Mouse (Mus musculus) heart, embryonic 12.5 days (tissue): Measurements from ENCODE around the gene Exoc3l2. TPM values are rescaled to one million over a fixed set of nuclear protein-coding genes. Genes with fewer than 3 reads are reported as not detected.
"Not testable (repeated sequence)": the region's sequence is repeated elsewhere in the genome, so short reads cannot be mapped to it uniquely, and the experiment has no call there.

Experiments used
- ATAC-seq: fragments of 200-750 bp; cut with Nextera tagmentation; 2 replicates; pipeline ENCODE4 v1.8.0; 2017; ENCODE audit warnings: moderate TSS enrichment, moderate library complexity; ENCODE audit not compliant: insufficient number of reproducible peaks, low FRiP score
- H3K27ac ChIP-seq: fragments of 300-500 bp; sonication (generic); 2 replicates; pipeline ENCODE4 v1.5.1; 2016; ENCODE audit warnings: mild to moderate bottlenecking, moderate library complexity; ENCODE audit not compliant: poor library complexity, severe bottlenecking
- H3K27me3 ChIP-seq: fragments of 300-500 bp; sonication (generic); replicated peaks from 2 replicates; pipeline ENCODE4 v1.6.1; 2016; ENCODE audit warnings: mild to moderate bottlenecking, moderate library complexity
- H3K36me3 ChIP-seq: fragments of 300-500 bp; sonication (generic); 2 replicates; pipeline ENCODE4 v1.6.1; 2016; ENCODE audit warnings: mild to moderate bottlenecking, moderate library complexity
- H3K4me1 ChIP-seq: fragments of 300-500 bp; sonication (generic); replicated peaks from 2 replicates; pipeline ENCODE4 v1.6.1; 2016; ENCODE audit warnings: mild to moderate bottlenecking
- H3K4me2 ChIP-seq: fragments of 300-500 bp; sonication (generic); 2 replicates; pipeline ENCODE4 v1.6.1; 2016; ENCODE audit warnings: mild to moderate bottlenecking, moderate library complexity
- H3K4me3 ChIP-seq: fragments of 300-500 bp; sonication (generic); 2 replicates; pipeline ENCODE4 v1.5.1; 2016; ENCODE audit warnings: mild to moderate bottlenecking
- H3K9ac ChIP-seq: fragments of 300-500 bp; sonication (generic); 2 replicates; pipeline ENCODE4 v1.6.1; 2016; ENCODE audit warnings: mild to moderate bottlenecking, moderate library complexity
- H3K9me3 ChIP-seq: fragments of 300-500 bp; sonication (generic); replicated peaks from 2 replicates; pipeline ENCODE4 v1.6.1; 2016; ENCODE audit warnings: mild to moderate bottlenecking, moderate library complexity
- WGBS: fragments of 180-500 bp; shearing (Covaris S2); methylation state at CpG from one replicate; pipeline ENCODE4 v1.1.7; 2016; 5-methylcytosine and 5-hydroxymethylcytosine counted together
- polyA plus RNA-seq: library from polyadenylated mRNA; unstranded; fragments of >200 nt; fragmentation: Nextera tagmentation; extraction: Ambion mirVana; gene quantifications from 2 replicates; pipeline ENCODE4 v1.2.1, GENCODE M21; 2016

The Exoc3l2 gene
- polyA plus RNA-seq, 1 experiment from 2014 or later: 3.1 TPM

GRCm38 (mm10) chr7:19506969-19507611, 44.0 kb downstream of the Exoc3l2 start:
- H3K4me1 ChIP-seq: peaks cover 26% of the 10 kb centered on the region
- H3K4me3 ChIP-seq: peak overlapping the region; percentile 95
- no peaks in the 10 kb centered on the region for H3K27me3 ChIP-seq
- H3K9ac ChIP-seq: peak overlapping the region; percentile 83
- 1% methylated on average over 66 of the region's 71 CpGs for WGBS
- no peaks in the 10 kb centered on the region for H3K36me3 ChIP-seq
- H3K4me2 ChIP-seq: peak overlapping the region; percentile 97
- no peaks in the 10 kb centered on the region for H3K9me3 ChIP-seq
- H3K27ac ChIP-seq: no peak overlapping the region; the same call in 1 of the 2 replicates
- ATAC-seq: no peak

GRCm38 (mm10) chr7:19507612-19507981, 44.5 kb downstream of the Exoc3l2 start:
- Histone ChIP-seq H3K27me3 (no peaks in the 10 kb centered on the region), H3K4me3 (peak overlapping the region; percentile 95), H3K36me3 (no peaks in the 10 kb centered on the region), H3K27ac (peak overlapping the region; percentile 86), H3K4me2 (peak overlapping the region; percentile 97), H3K9ac (peak overlapping the region; percentile 83), H3K4me1 (peaks cover 26% of the 10 kb centered on the region), H3K9me3 (no peaks in the 10 kb centered on the region)
- 3% methylated on average over 18 of the region's 18 CpGs for WGBS
- ATAC-seq: no peak

DNA sequence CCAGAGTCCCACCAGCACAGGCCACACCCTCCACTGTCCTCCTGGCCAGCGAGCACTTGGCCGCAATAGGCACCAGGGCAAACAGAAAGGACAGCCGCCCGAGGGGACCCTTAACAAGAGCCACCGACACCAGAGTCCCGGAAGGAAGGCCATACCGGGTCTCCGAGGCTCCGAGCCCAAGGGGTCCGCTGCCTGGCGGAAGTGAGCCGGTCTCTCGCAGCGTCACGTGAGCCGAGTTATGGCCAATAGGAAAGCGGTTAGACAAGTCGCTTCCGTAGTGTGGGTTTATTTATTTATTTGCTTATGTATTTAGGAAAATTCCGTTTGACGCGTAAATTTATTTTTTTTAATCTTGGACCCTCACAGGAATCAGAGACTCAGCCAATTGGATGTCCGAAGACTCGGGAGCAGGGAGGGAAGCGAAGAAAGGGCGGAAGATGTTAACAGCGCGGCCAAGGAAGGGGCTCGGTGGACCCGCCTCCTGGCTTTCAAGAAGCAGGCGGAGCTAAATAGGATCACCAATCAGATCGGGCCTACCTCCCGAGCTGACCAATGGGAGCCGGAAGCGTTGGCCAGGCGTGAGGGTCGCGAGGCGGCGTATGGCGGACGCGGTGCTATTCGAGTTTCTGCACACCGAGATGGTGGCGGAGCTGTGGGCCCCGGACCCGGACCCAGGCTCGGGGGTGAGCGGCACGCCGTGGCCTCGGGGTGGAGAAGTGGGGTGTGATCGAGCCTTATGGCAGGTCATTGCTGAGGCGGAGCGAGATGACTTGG, 45.2 kb downstream of the Exoc3l2 start, which contains the start of the genes Bloc1s3 and Trappc6a:
Bloc1s3 (minus strand) TSS at position 218 of the 774 bp plus-strand sequence.
Trappc6a (plus strand) TSS at position 246 of the 774 bp plus-strand sequence.
- H3K4me2 ChIP-seq: peak within 1 kb of the TSS; percentile 97
- no peaks in the 10 kb centered on the region for H3K36me3 ChIP-seq
- peak within 1 kb of the TSS; percentile 95 for H3K4me3 ChIP-seq
- under 1% methylated on average over 56 of the region's 56 CpGs for WGBS
- peak; percentile 95 for ATAC-seq
- no peaks in the 10 kb centered on the region for H3K27me3 ChIP-seq
- peak within 1 kb of the TSS; percentile 86 for H3K27ac ChIP-seq
- no peaks in the 10 kb centered on the region for H3K9me3 ChIP-seq
- H3K9ac ChIP-seq: peak within 1 kb of the TSS; percentile 95
- H3K4me1 ChIP-seq: peaks cover 26% of the 10 kb centered on the region

- Histone ChIP-seq H3K27me3 (no peaks in the 10 kb centered on the region), H3K4me3 (peak overlapping the region; percentile 95), H3K27ac (peak overlapping the region; percentile 83), H3K36me3 (no peaks in the 10 kb centered on the region), H3K4me2 (peak overlapping the region; percentile 97), H3K9me3 (no peaks in the 10 kb centered on the region), H3K4me1 (peaks cover 26% of the 10 kb centered on the region), H3K9ac (peak overlapping the region; percentile 95)
- no peak for ATAC-seq
- 2% methylated on average over 15 of the region's 15 CpGs for WGBS
Measured at GRCm38 (mm10) chr7:19508924-19509568, 45.9 kb downstream of the Exoc3l2 start.

DNA sequence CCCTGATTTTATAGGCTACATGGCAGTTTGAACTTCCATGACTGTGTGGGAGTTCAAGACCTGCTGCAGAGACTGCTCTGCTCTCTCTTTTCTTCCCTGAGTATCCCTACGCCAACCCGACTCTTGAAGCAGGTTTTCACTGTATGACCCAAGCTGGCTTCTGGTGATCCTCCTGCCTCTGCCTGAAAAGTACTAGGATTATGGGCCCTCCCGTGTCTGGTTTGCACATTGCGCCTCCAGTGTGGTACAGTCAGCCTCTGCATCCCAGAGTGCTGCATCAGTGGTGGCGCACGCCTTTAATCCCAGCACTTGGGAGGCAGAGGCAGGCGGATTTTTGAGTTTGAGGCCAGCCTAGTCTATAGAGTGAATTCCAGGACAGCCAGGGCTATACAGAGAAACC, 46.7 kb downstream of the Exoc3l2 start:
- Histone ChIP-seq H3K4me1 (peaks cover 26% of the 10 kb centered on the region), H3K9me3 (no peaks in the 10 kb centered on the region), H3K4me3 (peak overlapping the region; percentile 95), H3K27me3 (0 out of 2 replicates have a peak, but pooled peaks cover 4% of the 10 kb centered on the region), H3K36me3 (no peaks in the 10 kb centered on the region), H3K4me2 (peak overlapping the region; percentile 97), H3K9ac (peak overlapping the region; percentile 95; the same call in 1 of the 2 replicates), H3K27ac (peak overlapping the region; percentile 83)
- 90% methylated on average over 7 of the region's 7 CpGs for WGBS
- no peak for ATAC-seq

GRCm38 (mm10) chr7:19511934-19512333, 48.8 kb downstream of the Exoc3l2 start:
- H3K27ac ChIP-seq, H3K4me2 ChIP-seq, H3K9me3 ChIP-seq, H3K4me3 ChIP-seq, H3K36me3 ChIP-seq, ATAC-seq, H3K9ac ChIP-seq: not testable (repeated sequence)
- peaks cover 25% of the 10 kb centered on the region for H3K27me3 ChIP-seq
- H3K4me1 ChIP-seq: peaks cover 19% of the 10 kb centered on the region
- WGBS: 90% methylated on average over 6 of the region's 7 CpGs

DNA sequence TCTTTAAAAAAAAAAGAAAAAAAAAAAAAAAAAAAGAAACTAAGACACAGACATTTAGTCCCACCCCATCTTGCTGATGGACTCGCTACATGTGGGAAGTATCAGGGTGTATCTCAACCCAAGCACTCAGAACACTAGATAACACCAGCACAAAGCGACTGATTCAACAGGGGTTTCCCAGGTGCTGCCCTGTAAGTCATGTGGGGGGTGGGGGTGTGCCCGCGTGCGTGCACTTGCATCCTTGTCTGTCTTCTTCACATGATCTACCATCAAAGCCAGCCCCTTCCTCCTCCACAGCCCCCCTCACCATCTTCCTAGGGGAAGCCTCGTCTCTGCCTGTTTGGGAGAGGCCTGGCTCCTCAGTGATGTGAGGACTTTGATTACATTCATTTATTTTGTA, 49.2 kb downstream of the Exoc3l2 start:
- no peaks in the 10 kb centered on the region for H3K36me3 ChIP-seq
- H3K4me3 ChIP-seq: no peak overlapping the region
- no peak overlapping the region for H3K9ac ChIP-seq
- ATAC-seq: no peak
- H3K27ac ChIP-seq: no peak overlapping the region
- WGBS: 76% methylated on average over 6 of the region's 6 CpGs
- H3K9me3 ChIP-seq: no peaks in the 10 kb centered on the region
- peaks cover 15% of the 10 kb centered on the region for H3K4me1 ChIP-seq
- peaks cover 30% of the 10 kb centered on the region for H3K27me3 ChIP-seq
- H3K4me2 ChIP-seq: no peak overlapping the region

DNA sequence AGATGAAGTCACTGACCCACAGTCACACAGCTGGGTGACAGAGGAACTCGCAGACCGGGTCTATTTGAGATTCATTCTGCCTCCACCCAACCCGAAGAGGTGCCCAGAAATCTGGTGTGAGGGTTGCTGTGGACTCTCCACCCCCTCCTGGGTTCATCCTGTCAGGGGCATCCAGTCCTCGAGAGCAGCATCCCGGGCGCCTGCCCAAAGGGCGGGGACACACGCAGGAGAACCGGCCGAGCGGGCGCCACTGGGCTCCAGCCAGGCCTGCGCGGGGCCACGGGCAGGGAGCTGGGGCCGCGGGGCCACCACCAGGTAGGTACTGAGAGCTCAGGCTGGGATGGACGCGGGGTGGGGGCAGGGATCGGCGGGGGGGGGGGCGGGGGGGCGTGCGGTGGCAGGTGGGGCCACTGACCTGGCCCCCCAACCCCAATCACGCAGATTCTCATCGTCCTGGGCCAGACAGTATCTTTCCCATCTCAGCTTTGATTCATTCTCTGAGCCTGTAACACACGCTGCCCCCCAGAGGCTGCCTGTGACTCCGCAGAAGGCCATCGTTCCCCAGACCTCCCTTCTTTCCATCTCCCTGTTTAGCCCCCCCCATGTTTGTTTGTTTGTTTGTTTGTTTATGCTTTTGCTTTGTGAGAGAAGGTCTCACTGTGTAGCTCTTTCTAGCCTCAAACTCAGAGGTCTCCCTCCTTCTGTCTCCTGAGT, 54.7 kb downstream of the Exoc3l2 start, which contains the start of gene Nkpd1:
Nkpd1 (plus strand) TSS at position 187 of the 714 bp plus-strand sequence.
- Histone ChIP-seq H3K27me3 (peaks cover 84% of the 10 kb centered on the region), H3K9ac (peak within 1 kb of the TSS; percentile 23; the same call in 1 of the 2 replicates), H3K9me3 (no peaks in the 10 kb centered on the region), H3K4me3 (peak within 1 kb of the TSS; percentile 10; the same call in 1 of the 2 replicates), H3K4me2 (peak within 1 kb of the TSS; percentile 58), H3K36me3 (no peaks in the 10 kb centered on the region), H3K4me1 (peaks cover 17% of the 10 kb centered on the region), H3K27ac (no peak within 1 kb of the TSS)
- no peak for ATAC-seq
- 3% methylated on average over 29 of the region's 29 CpGs for WGBS

DNA sequence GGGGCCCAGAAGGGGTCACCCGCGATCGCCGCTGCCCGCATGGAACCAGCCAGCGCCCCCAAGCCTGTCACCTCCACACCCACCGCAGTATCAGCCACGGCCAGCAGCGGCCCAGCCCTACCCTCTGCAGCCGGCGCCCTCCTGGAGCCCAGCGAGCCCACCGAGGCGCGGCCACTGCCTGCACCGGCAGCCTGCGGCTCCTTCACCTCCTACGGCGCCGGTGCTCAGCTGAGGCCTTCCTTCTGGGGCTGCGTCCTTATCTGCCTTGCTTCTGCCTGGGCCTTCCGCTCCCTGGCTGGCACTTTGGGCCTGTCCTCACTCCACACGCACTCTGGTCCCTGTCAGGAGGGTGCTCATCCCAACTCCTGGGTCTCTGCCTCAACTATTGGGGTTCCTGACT, 56.9 kb downstream of the Exoc3l2 start:
- Histone ChIP-seq H3K9me3 (no peaks in the 10 kb centered on the region), H3K9ac (peak overlapping the region; percentile 76), H3K36me3 (no peaks in the 10 kb centered on the region), H3K27ac (no peak overlapping the region), H3K27me3 (peaks cover 100% of the 10 kb centered on the region), H3K4me3 (peak overlapping the region; percentile 46), H3K4me1 (peaks cover 36% of the 10 kb centered on the region), H3K4me2 (peak overlapping the region; percentile 87)
- 1% methylated on average over 23 of the region's 23 CpGs for WGBS
- ATAC-seq: no peak

GRCm38 (mm10) chr7:19523017-19523756, 60.1 kb downstream of the Exoc3l2 start:
- Histone ChIP-seq H3K36me3 (no peaks in the 10 kb centered on the region), H3K4me3 (peak overlapping the region; percentile 41), H3K4me1 (peaks cover 31% of the 10 kb centered on the region), H3K9me3 (no peaks in the 10 kb centered on the region), H3K27me3 (peaks cover 83% of the 10 kb centered on the region), H3K27ac (no peak overlapping the region), H3K9ac (peak overlapping the region; percentile 65), H3K4me2 (peak overlapping the region; percentile 78)
- WGBS: 15% methylated on average over 72 of the region's 72 CpGs
- 0 out of 2 replicates have a peak, but pooled peaks have one; percentile 4 for ATAC-seq
